Mouse (Mus musculus) fibroblast of lung, adult 2 months (primary cell): Measurements from ENCODE around the gene Tnr.

Source experiments
- DNase-seq: peaks from one replicate; pipeline ENCODE4 v3.0.0-alpha.2; 2011; ENCODE audit warnings: low read depth

Tnr gene

DNA sequence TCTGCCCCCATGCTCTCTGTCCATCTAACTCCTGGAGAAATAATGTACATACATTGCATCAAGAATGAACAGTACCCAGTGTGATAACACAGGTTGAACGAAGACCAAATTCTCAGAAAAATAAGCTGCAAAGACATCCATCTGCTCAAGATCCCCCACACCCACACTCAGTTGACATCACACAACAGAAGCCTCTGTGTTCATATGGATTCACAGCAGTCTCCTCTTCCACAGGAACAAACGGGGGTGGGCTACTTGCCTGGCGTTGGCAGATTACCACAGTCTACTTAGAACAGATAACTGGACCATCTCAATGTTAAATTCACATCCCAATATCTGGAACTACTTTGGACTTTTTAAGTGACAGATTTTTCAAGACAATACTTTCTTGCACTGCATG lies 349.3 kb downstream of the Tnr start:
- no peak for DNase-seq

- DNase-seq, result no peak
Observed at GRCm38 (mm10) chr1:159878681-159879080, 355.1 kb downstream of the Tnr start.

- no peak for DNase-seq
Observed at GRCm38 (mm10) chr1:159879866-159880265, 356.3 kb downstream of the Tnr start.

GRCm38 (mm10) chr1:159885476-159885875 lies 361.9 kb downstream of the Tnr start:
- DNase-seq, result no peak

- DNase-seq, result no peak
Observed at GRCm38 (mm10) chr1:159888611-159889010, 365.0 kb downstream of the Tnr start.

GRCm38 (mm10) chr1:159889012-159889765 lies 365.6 kb downstream of the Tnr start:
- DNase-seq, result peak; percentile 57

DNA sequence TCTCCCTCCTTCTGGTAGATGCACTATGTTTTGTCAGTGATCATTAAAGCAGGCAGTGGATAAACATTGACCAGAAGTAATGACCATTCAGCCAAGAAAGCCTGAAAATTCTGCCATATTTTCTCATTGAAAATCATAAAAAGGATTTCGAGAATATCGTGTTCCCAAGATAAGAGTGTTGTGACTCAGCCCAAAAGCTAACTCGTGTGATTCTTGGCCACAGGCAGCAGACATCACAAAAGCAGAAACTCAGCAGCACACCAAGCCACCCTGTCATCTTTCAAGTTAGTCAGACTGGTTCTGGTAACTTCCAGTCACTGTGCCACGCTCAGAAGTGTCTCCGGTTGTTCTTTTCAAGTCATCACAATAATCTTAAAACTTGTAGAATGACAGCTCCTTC lies 367.0 kb downstream of the Tnr start:
- DNase-seq, result no peak

DNA sequence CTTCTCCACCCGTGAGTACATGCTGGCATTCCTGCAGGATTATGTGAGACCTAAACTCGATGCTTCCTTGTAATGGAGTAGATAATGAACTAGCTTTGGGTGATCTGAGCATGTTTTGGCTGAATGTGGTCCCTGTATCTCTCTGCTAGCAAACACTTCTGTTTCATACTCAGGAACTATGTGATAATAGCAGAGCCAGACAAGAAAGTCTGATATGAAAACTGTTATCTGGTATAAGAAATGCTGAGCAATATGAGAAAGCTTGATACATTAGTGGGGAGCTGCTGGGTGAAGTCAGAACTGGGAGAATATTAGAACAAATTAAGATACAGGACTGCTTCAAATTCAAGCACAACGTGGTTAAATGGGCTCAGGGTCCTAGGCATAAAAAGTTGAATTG lies 371.5 kb downstream of the Tnr start:
- no peak for DNase-seq

- no peak for DNase-seq
Observed at GRCm38 (mm10) chr1:159899991-159900390, 376.4 kb downstream of the Tnr start.

DNA sequence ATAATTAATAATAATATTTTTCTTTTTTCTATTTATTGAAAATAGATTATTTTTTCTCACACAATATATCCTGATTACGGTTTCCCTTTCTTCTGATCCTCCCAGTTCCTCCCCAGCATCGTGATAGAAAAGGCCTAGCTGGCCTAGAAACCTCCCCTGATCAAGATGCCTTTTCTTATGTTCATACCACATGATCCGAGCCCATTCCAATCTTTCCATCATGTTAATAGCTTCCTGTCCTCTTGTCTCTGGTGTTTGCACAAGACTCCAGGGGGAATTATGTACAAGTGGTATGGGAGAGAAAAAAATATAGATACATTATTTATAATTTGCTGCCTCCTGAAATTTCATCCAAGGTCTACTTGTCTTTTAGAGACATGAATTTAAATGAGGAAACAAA lies 377.1 kb downstream of the Tnr start:
- no peak for DNase-seq

DNA sequence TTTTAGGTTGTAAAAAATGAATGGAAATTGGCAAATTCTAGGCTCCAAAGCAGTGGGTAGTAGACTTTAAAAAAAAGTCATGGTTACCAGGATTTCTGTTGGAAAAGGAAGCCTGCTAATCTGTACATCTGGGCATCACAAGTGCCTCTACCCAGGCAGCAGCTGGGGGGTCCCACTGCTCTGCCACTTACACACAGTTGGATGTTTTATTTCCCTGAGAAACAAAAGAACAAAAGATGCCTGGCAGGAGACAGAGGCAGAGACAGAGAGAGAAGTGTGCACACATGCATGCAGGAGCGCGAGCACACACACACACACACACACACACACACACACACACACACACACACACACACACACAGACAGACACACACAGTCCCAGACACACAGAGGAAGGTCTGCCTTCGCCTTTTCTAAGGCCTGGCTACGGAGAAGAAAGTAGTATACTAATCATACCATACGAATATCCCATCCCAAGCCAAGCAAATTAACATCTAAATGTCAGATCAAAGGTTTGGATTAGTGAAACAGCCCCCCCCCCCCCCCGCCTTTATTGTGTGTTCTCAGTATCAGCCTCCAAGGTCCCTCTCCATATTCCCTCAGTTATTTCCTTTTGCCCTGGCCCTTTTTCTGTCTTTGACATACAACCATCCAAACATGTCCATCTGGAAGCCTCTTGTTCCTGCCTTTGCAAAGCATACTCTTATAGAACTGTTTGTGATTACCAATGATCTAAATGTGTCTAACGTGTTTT lies 378.0 kb downstream of the Tnr start:
- no peak for DNase-seq

- no peak for DNase-seq
Observed at GRCm38 (mm10) chr1:159902120-159902497, 378.5 kb downstream of the Tnr start.

DNA sequence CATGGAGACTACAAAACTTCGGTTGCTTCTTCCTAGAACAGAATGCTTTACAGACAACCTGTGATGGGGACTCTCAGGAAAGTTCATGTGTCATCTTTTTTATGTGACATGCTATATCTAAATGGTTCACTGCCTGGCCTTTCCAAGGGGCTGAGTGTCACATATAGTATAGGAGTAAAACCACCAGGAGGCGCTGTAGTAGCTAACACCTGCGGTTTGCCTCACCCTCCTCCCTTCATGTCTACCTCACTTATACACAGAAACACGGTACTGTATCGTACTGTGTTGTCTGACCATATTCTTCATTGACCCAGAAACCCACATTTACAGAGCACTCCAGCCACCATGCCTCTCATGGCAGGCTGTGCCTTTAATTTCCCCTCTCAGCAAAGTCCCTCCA lies 387.4 kb downstream of the Tnr start:
- DNase-seq, result no peak

GRCm38 (mm10) chr1:159914726-159915125 lies 391.2 kb downstream of the Tnr start:
- no peak for DNase-seq

DNA sequence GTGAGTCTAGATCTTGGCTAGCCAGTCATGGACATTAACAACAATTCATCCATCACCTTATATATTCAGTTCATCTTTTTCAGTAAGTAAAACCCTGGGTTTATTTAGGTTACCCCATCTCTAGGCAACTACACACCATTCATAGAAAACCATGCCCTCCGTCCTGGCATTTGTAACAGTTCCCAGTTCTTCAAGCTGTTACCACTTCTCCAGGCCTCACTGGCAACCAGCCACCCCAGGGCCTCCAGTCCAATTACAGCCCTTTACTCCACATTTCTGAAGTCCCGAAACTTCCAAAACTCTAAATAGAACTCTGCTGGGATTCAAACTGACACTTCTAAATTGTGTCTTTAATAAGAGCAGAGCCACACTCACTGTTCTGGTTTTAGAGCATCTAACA lies 397.0 kb downstream of the Tnr start:
- no peak for DNase-seq

DNA sequence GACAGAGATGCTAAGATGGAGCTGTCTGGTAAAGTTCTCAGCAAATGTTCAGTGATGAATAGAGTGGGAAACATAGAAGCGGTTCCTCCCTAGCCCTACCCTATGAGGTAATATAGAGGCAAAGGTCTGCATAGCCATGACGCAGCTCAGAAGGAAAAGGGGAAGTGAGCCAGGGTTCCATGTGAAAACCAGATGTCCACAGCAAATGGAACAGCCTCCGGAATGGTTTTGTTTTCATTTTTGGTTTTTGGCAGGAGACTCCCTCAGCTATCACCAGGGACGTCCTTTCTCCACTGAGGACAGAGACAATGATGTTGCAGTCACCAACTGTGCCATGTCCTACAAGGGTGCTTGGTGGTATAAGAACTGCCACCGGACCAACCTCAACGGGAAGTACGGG lies 399.4 kb downstream of the Tnr start:
- DNase-seq, result no peak

GRCm38 (mm10) chr1:159924105-159924504 lies 400.5 kb downstream of the Tnr start:
- DNase-seq, result no peak

DNA sequence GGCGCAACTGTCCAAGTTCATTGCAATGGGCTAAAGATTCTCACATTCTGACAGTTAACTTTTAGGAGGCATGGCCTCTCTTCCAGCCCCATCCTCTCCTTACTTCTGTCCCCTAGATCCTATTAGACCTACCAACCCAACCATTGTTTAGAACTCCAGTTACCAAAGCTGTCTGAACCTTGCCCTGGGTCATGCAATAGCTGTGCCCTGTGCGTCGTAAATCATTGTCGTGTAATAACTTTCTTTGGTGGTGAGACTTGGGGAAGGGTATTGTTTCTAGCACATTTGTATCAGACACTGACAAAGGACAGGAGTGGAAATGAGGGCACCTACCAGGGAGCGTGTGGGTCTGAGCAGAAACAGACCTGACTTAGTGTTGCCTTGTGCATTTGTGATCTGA lies 401.1 kb downstream of the Tnr start:
- DNase-seq, result no peak

GRCm38 (mm10) chr1:159928681-159929335 lies 405.2 kb downstream of the Tnr start:
- DNase-seq, result no peak

- DNase-seq, result no peak
Observed at GRCm38 (mm10) chr1:159932092-159932491, 408.5 kb downstream of the Tnr start.

GRCm38 (mm10) chr1:159932598-159932997 lies 409.0 kb downstream of the Tnr start:
- no peak for DNase-seq

DNA sequence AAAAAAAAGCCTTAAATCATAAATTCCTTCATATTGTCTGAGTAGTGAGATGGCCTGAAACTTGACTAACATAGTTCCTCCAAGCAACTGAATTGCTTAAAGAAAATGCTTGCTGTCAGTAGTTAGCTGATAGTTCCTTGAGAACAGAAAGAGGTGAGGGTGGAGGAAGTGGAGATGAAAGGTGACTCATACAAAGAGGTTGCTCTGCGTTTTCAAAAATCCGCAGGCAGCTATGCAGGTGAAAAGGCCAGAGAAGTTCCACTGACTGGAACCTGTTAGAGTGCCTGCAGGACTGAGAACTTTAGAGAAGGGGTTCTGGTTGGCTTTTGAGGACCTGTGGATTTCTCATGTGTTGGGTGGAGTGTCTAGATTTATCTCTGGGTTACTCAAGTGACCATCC lies 414.9 kb downstream of the Tnr start:
- no peak for DNase-seq

DNA sequence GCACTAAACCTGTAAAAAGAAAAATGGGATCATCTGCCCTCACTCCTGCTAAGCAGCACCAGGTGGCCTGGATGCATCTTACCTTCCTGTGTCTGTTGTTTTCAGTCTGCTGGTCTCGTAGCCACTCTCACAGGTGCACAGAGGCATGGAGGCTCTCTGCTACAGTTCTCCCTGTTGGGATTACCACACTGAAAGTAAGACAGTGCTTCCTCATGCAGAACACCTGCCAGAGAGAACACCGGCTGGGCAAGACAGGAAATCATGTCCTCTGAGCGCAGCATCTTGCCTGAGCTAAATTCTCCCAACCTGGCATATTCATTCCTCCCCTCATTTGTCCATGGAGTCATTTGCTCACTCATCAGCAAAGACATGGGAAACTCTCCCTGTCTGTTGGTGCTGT lies 415.8 kb downstream of the Tnr start:
- no peak for DNase-seq
